Mouse (Mus musculus) urinary bladder, postnatal 25 days (tissue): ENCODE data around the gene Garem2.
A peak's percentile ranks its signal among the peaks of the same experiment; 100 is the strongest.

Experiments used
- DNase-seq: peaks from one replicate; pipeline ENCODE4 v3.0.0; 2022; ENCODE audit warnings: low spot score

The Garem2 gene

DNA sequence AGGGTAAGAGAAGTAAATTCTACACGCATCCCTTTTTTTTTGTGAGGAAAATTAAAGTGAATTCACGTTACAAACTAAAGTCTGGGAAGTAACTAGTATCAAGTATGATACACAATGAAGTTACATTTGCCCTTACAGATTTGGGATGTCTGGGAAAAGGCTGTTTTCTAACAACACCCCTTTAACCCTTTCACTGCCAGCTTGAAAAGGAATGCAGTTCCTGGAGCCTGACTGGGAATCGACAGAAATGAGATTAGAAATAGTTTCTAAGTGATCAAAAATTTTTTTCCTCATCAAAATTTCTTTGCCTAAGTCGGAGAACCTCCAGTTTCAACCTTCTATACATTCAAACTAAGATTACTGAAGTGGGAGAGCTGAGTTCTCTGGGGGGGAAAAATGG, 49.1 kb downstream of the Garem2 start:
- no peak for DNase-seq

DNA sequence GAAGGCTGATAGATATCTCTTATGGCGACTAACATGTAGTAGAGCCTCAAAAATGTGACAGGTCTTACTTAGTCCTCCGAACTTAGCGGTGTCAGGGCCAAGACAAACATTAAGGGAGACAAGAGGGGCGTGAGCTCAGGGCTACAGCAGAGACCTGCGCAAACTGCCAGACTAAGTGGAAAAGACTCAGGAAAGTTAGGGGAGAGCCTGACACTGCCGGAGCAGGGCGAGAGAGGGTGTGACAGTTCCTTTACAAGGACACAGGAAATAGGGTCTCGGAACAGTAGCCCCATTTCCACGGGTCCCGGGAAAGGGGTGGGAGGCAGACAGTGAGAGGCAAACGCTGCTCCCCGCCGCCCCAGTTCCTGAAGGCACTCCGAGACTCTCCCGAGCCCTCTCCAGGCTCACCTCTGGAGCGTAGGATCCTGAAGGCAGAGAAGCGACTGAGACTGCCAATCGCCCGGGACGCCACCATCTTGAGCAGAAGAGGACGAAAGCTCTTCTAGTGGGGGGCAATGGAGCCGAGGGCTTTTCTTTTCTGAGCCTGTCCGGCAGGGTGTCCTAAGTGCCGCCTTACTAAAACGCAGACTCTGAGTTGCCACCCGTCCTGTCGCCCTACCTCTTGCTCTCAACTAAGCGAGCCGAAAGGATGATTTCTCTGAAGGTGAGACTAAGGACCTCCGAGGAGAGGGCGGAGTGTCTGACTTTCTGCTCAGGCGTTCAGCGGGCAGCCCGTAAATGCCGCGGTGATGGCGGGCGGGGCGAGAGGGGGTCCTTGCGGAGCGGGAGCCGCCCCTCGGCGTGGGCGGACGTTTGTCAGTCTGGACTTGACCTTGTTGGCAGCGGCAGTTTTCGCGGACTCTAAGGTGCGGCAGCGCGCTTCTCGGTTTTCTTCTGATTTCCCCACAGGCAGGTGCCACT, 49.8 kb downstream of the Garem2 start, which contains the start of the genes Hadha and Hadhb:
Gene Hadha (minus strand): TSS at position 689 of the 921 bp plus-strand sequence.
Gene Hadhb (plus strand): TSS at position 775 of the 921 bp plus-strand sequence.
- DNase-seq, result peak; percentile 95

- no peak for DNase-seq
Observed at GRCm38 (mm10) chr5:30155395-30155792, 50.4 kb downstream of the Garem2 start.

GRCm38 (mm10) chr5:30155821-30156629, 51.1 kb downstream of the Garem2 start:
- no peak for DNase-seq

DNA sequence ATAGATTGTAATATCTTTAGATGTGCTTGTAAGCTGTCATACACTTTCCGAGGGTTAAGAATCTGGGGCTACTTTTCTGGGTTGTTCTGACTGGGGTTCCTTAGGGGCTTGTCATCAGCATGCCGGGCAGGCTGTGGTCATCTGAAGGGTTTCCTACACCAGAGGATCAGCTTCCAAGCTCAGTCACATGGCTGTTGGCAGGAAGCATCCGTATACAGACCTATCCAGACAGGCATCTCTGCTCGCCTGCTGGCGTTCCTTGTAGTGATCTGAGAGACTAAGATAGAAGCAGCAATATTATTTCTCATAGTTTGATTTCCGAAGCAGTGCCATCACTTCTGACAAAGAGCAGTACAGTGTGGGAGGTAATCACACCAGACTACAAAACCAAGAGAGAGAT, 54.6 kb downstream of the Garem2 start:
- DNase-seq, result no peak

GRCm38 (mm10) chr5:30161836-30162235, 56.9 kb downstream of the Garem2 start:
- DNase-seq, result no peak

GRCm38 (mm10) chr5:30162339-30162738, 57.4 kb downstream of the Garem2 start:
- no peak for DNase-seq

DNA sequence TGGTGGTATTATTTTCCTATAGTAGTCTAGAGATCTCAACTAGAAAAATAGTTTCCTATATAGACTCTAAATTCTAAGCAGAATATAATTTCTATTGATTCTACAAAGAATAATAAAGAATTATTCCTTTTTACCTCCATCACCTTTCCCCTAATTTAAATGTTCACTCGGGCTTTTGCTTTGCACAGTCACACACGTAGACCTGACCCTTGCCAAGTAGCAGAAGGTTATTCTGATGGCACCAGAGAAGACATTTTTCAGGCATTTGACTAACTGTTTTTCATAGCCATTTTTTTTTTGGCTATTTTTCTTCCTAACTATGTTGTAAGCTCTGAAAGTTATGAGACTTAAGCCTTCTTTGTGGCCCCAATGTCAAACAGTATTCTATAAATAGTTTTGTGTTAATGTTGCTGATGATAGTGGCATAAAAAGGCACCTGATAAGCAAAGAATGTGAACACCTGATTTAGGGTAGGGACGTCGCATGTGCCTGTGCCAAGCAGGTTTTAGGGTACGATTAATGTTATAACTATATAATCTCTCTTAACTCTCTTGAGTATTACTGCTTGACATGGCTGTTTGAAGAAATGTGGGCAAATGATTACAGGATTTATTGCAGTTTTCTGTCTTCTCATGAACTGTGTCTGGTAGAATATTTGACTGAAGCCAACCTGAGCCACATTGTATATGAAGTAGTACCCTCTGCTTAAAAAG, 60.4 kb downstream of the Garem2 start:
- DNase-seq, result no peak
